Mouse (Mus musculus) G1E (cell line): Measurements from ENCODE around the gene Apbb2. TPM values are rescaled to one million over a fixed set of nuclear protein-coding genes. Genes with fewer than 3 reads are reported as not detected.

Experiments
- ATAC-seq: 2 replicates; pipeline ENCODE4 v1.8.0; 2016; ENCODE audit warnings: mild to moderate bottlenecking; ENCODE audit not compliant: insufficient number of reproducible peaks, poor library complexity, low FRiP score, severe bottlenecking; ENCODE audit errors: extremely low read depth
- DNase-seq: peaks from one replicate; pipeline ENCODE4 v3.0.0; 2012; ENCODE audit warnings: low spot score
- H3K27me3 ChIP-seq: 2 replicates; pipeline ENCODE4 v1.6.1; 2012; ENCODE audit warnings: mild to moderate bottlenecking, low read length, inconsistent platforms; ENCODE audit not compliant: insufficient read depth
- H3K36me3 ChIP-seq: replicated peaks from 2 replicates; pipeline ENCODE3; 2012; ENCODE audit warnings: mild to moderate bottlenecking, inconsistent platforms
- H3K4me1 ChIP-seq: 2 replicates; pipeline ENCODE4 v1.6.1; 2012; ENCODE audit warnings: low read depth, low read length, inconsistent platforms, mixed read lengths; ENCODE audit not compliant: insufficient read depth
- H3K4me3 ChIP-seq: 2 replicates; pipeline ENCODE4 v1.5.1; 2012; ENCODE audit warnings: low read depth, mild to moderate bottlenecking, inconsistent platforms, low read length, moderate library complexity, mixed read lengths
- H3K9me3 ChIP-seq: replicated peaks from 2 replicates; pipeline ENCODE4 v1.6.1; 2012; ENCODE audit warnings: inconsistent platforms
- CTCF ChIP-seq: IDR thresholded peaks from 2 replicates; pipeline ENCODE4 v1.5.1; 2012; ENCODE audit warnings: low read depth, low read length, inconsistent platforms, mixed read lengths
- GATA1 ChIP-seq: IDR thresholded peaks from 2 replicates; pipeline ENCODE4 v1.6.1; 2012; ENCODE audit warnings: borderline replicate concordance, low read length, inconsistent platforms, mixed read lengths
- GATA2 ChIP-seq: IDR thresholded peaks from 2 replicates; pipeline ENCODE4 v1.6.1; 2012; ENCODE audit warnings: low read depth, low read length, inconsistent platforms, borderline replicate concordance
- POLR2AphosphoS5 ChIP-seq: IDR thresholded peaks from 2 replicates; pipeline ENCODE4 v1.6.1; 2012; ENCODE audit warnings: low read depth, low read length, inconsistent platforms; ENCODE audit not compliant: insufficient replicate concordance
- TAL1 ChIP-seq: conservative IDR thresholded peaks from 2 replicates; pipeline ENCODE4 v1.6.1; 2012; ENCODE audit warnings: low read depth, low read length, inconsistent platforms, mixed read lengths
- polyA plus RNA-seq: library from polyadenylated mRNA; stranded (reverse); fragments of >175 nt; gene quantifications from 2 replicates; pipeline ENCODE4 v1.2.3, GENCODE M21; 2012
- total RNA-seq, 2 experiments: library from RNA; stranded (forward) in 1 of 2; stranded (reverse) in 1 of 2; fragments of 200-1000 nt in 1 of 2; fragments of >200 nt in 1 of 2; fragmentation: Nextera tagmentation in 1 of 2; gene quantifications; 2 replicates each; pipeline ENCODE4 v1.2.3; 2014 to 2017

Apbb2 gene
- total and polyA plus RNA-seq, 3 experiments: 0.16 TPM; not detected in 2

DNA sequence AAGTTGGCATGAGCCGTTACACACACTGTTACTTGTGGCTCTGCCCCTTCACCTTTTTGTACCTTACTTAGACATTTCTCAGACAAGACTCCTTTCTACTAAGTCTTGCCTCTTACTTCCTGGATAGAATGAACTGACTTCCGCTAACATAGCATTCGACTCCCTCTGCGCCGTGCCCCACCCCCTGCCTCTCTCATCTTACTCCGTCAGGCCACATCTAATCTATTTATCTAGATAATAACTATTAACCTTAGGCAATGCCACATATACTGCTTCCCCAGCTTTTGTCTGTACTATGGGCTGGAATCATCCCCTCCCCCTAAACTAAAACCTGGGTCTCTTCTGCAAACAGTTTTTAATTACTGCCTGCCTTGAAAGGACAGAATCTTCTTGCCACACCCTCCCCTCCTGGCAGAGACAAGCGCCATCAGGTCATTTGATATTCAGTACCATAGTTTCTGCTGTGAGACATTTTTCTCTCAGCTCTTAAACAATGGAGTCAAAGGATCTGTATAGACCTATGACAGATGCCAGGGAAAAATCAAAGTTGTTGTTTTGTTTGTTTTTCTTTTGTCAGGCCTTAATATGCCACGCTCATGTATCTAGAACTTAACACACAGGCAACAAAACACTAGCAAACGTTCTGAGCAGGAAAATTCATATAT is 203.4 kb downstream of the Apbb2 start:
- DNase-seq: no peak
- no peak for ATAC-seq

GRCm38 (mm10) chr5:66413402-66413801 is 205.2 kb downstream of the Apbb2 start:
- Histone ChIP-seq H3K36me3 (no peaks in the 10 kb centered on the region), H3K9me3 (peaks cover 38% of the 10 kb centered on the region), H3K4me3 (no peak overlapping the region), H3K4me1 (no peaks in the 10 kb centered on the region), H3K27me3 (no peaks in the 10 kb centered on the region)
- no peak for DNase-seq
- no peak for TF ChIP-seq GATA2
- TF ChIP-seq GATA1: no peak
- no peak for TF ChIP-seq POLR2AphosphoS5
- no peak for TF ChIP-seq TAL1
- no peak for TF ChIP-seq CTCF
- no peak for ATAC-seq

More for the DNA sequence above, 203.4 kb downstream of the Apbb2 start:
- Histone ChIP-seq H3K9me3 (peaks cover 37% of the 10 kb centered on the region), H3K4me1 (no peaks in the 10 kb centered on the region), H3K27me3 (no peaks in the 10 kb centered on the region), H3K36me3 (no peaks in the 10 kb centered on the region), H3K4me3 (no peak overlapping the region)
- TF ChIP-seq GATA2 (no peak), POLR2AphosphoS5 (no peak)

GRCm38 (mm10) chr5:66412821-66413220 is 205.8 kb downstream of the Apbb2 start:
- H3K36me3 ChIP-seq: no peaks in the 10 kb centered on the region
- ATAC-seq (no peak), DNase-seq (no peak)
- no peaks in the 10 kb centered on the region for H3K4me1 ChIP-seq
- no peaks in the 10 kb centered on the region for H3K27me3 ChIP-seq
- no peak for TF ChIP-seq POLR2AphosphoS5
- TF ChIP-seq GATA2: no peak
- TF ChIP-seq CTCF: no peak
- TF ChIP-seq GATA1: no peak
- TF ChIP-seq TAL1: no peak
- peaks cover 39% of the 10 kb centered on the region for H3K9me3 ChIP-seq
- no peak overlapping the region for H3K4me3 ChIP-seq

- DNase-seq: no peak
Measured at GRCm38 (mm10) chr5:66408546-66408945, 210.0 kb downstream of the Apbb2 start.

GRCm38 (mm10) chr5:66407948-66408347 is 210.6 kb downstream of the Apbb2 start:
- ATAC-seq: no peak
- H3K4me1 ChIP-seq: no peaks in the 10 kb centered on the region
- H3K27me3 ChIP-seq: no peaks in the 10 kb centered on the region
- TF ChIP-seq GATA1 (no peak), POLR2AphosphoS5 (no peak), GATA2 (no peak), TAL1 (no peak), CTCF (no peak)
- no peak for DNase-seq
- peaks cover 34% of the 10 kb centered on the region for H3K9me3 ChIP-seq
- no peak overlapping the region for H3K4me3 ChIP-seq
- H3K36me3 ChIP-seq: no peaks in the 10 kb centered on the region

More at GRCm38 (mm10) chr5:66408546-66408945, 210.0 kb downstream of the Apbb2 start:
- H3K4me3 ChIP-seq: no peak overlapping the region
- no peaks in the 10 kb centered on the region for H3K4me1 ChIP-seq
- no peaks in the 10 kb centered on the region for H3K36me3 ChIP-seq
- no peak for ATAC-seq
- H3K9me3 ChIP-seq: peaks cover 37% of the 10 kb centered on the region
- no peak for TF ChIP-seq POLR2AphosphoS5
- no peak for TF ChIP-seq CTCF
- TF ChIP-seq GATA1: no peak
- no peak for TF ChIP-seq GATA2
- no peak for TF ChIP-seq TAL1
- H3K27me3 ChIP-seq: no peaks in the 10 kb centered on the region

GRCm38 (mm10) chr5:66406431-66406830 is 212.2 kb downstream of the Apbb2 start:
- DNase-seq (no peak), ATAC-seq (no peak)
- H3K9me3 ChIP-seq: peaks cover 31% of the 10 kb centered on the region
- H3K36me3 ChIP-seq: no peaks in the 10 kb centered on the region
- H3K4me3 ChIP-seq: no peak overlapping the region
- H3K27me3 ChIP-seq: no peaks in the 10 kb centered on the region
- H3K4me1 ChIP-seq: no peaks in the 10 kb centered on the region
- TF ChIP-seq POLR2AphosphoS5 (no peak), CTCF (no peak), GATA2 (no peak), TAL1 (no peak), GATA1 (no peak)
